Mouse (Mus musculus) hindbrain, embryonic 14.5 days (tissue): Measurements from ENCODE around the gene Slc1a1. TPM values are rescaled to one million over a fixed set of nuclear protein-coding genes. Genes with fewer than 3 reads are reported as not detected.
A peak's percentile ranks its signal among the peaks of the same experiment; 100 is the strongest.

Experiments used
- ATAC-seq: fragments of 200-750 bp; cut with Nextera tagmentation; 2 replicates; pipeline ENCODE4 v1.8.0; 2017; ENCODE audit warnings: moderate number of reproducible peaks, mild to moderate bottlenecking, moderate TSS enrichment, moderate library complexity; ENCODE audit not compliant: low FRiP score
- DNase-seq: peaks from one replicate; pipeline ENCODE4 v3.0.0-alpha.2; 2015; ENCODE audit warnings: low spot score
- H3K27ac ChIP-seq: fragments of 300-500 bp; sonication (generic); 2 replicates; pipeline ENCODE4 v1.5.1; 2014; ENCODE audit warnings: mild to moderate bottlenecking, moderate library complexity
- H3K27me3 ChIP-seq: fragments of 300-500 bp; sonication (generic); 2 replicates; pipeline ENCODE4 v1.6.1; 2014; ENCODE audit warnings: mild to moderate bottlenecking, low read length, mixed read lengths; ENCODE audit not compliant: control insufficient read depth, insufficient read depth
- H3K36me3 ChIP-seq: fragments of 300-500 bp; sonication (generic); replicated peaks from 2 replicates; pipeline ENCODE4 v1.6.1; 2014; ENCODE audit not compliant: control insufficient read depth, insufficient read depth
- H3K4me1 ChIP-seq: fragments of 300-500 bp; sonication (generic); replicated peaks from 2 replicates; pipeline ENCODE4 v1.6.1; 2014; ENCODE audit warnings: antibody characterized with exemption, low read length, mixed read lengths; ENCODE audit not compliant: control insufficient read depth, insufficient read depth
- H3K4me2 ChIP-seq: fragments of 300-500 bp; sonication (generic); replicated peaks from 2 replicates; pipeline ENCODE4 v1.6.1; 2014; ENCODE audit warnings: mild to moderate bottlenecking, moderate library complexity
- H3K4me3 ChIP-seq: fragments of 300-500 bp; sonication (generic); replicated peaks from 2 replicates; pipeline ENCODE4 v1.5.1; 2014; ENCODE audit warnings: mild to moderate bottlenecking, low read length
- H3K9ac ChIP-seq: fragments of 300-500 bp; sonication (generic); 2 replicates; pipeline ENCODE4 v1.6.1; 2014
- H3K9me3 ChIP-seq: fragments of 300-500 bp; sonication (generic); 2 replicates; pipeline ENCODE4 v1.6.1; 2016; ENCODE audit warnings: low read length; ENCODE audit not compliant: control insufficient read depth
- WGBS: fragments of 180-500 bp; shearing (Covaris S2); extraction: QIAGEN DNeasy Blood & Tissue Kit; methylation state at CpG from one replicate; pipeline ENCODE4 v1.1.7; 2014; 5-methylcytosine and 5-hydroxymethylcytosine counted together
- polyA plus RNA-seq: library from polyadenylated mRNA; unstranded; fragments of >200 nt; fragmentation: Nextera tagmentation; extraction: Ambion mirVana; gene quantifications from 2 replicates; pipeline ENCODE4 v1.2.1, GENCODE M21; 2014

Gene Slc1a1
- polyA plus RNA-seq, 1 experiment from 2014 or later = 34.4 TPM

DNA sequence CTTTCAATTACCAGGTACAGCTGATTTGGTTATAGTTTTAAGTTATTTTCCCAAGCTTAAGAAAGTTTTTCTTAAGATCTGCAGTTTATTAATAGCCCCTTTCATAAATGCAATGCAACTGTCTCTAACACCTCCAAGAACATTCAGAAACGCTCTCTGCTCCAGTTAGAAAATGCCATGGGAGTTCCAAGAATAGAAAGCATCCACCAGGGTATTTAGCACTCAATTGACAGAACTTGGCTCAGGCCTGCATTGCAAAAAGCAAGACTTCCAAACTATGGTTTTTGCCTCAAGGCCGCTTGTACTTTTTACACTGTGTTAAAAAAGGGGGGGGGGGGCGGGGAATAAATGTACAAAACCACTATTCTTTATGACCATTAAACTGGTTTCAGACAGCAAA lies 128.3 kb downstream of the Slc1a1 start:
- no peak overlapping the region for H3K27ac ChIP-seq
- peaks cover 26% of the 10 kb centered on the region for H3K4me1 ChIP-seq
- H3K9me3 ChIP-seq = no peaks in the 10 kb centered on the region
- peak overlapping the region; percentile 60 for H3K4me3 ChIP-seq
- peak overlapping the region; percentile 89; the same call in 1 of the 2 replicates for H3K9ac ChIP-seq
- H3K36me3 ChIP-seq = no peaks in the 10 kb centered on the region
- ATAC-seq = no peak
- H3K4me2 ChIP-seq = peak overlapping the region; percentile 72
- H3K27me3 ChIP-seq = no peaks in the 10 kb centered on the region
- WGBS = 52% methylated on average over 3 of the region's 3 CpGs
- DNase-seq = no peak

DNA sequence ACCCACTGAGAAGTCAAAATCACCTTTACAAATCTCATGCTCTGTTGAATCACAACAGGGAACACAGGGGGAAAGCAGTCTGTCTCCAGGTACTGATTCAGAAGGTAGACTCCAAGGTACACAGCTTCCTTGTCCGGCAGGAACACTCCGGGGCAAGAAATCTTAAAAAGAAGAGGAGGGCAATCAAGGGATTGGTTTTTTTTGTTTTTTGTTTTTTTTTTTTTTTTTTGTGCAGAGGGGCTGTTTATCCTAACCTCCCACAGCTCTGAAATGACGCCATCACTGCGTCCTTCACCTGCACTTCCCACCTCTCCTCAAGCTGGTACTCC lies 128.6 kb downstream of the Slc1a1 start:
- Histone ChIP-seq H3K4me2 (peak overlapping the region; percentile 72), H3K9me3 (no peaks in the 10 kb centered on the region), H3K27ac (peak overlapping the region; percentile 85), H3K9ac (peak overlapping the region; percentile 89), H3K4me1 (peaks cover 26% of the 10 kb centered on the region), H3K36me3 (no peaks in the 10 kb centered on the region), H3K27me3 (no peaks in the 10 kb centered on the region), H3K4me3 (peak overlapping the region; percentile 60)
- ATAC-seq (no peak; the same call in 1 of the 2 replicates), DNase-seq (no peak)
- 4% methylated on average over 4 of the region's 4 CpGs for WGBS

Other genes starting within 250 kb of the Slc1a1 start
- 3.2 and 4.1 TPM in 2 replicates for gene Glis3, start 155.0 kb upstream of the Slc1a1 start, polyA plus RNA-seq
- gene Plpp6, start 128.9 kb downstream of the Slc1a1 start, polyA plus RNA-seq = 18.7 and 21.3 TPM in 2 replicates
- gene 4430402I18Rik, start 132.8 kb downstream of the Slc1a1 start, polyA plus RNA-seq = 0.56 and 2.0 TPM in 2 replicates
- gene Cdc37l1, start 155.3 kb downstream of the Slc1a1 start, polyA plus RNA-seq = 56.6 and 58.3 TPM in 2 replicates
- 69.8 and 88.2 TPM in 2 replicates for gene Ak3, start 212.9 kb downstream of the Slc1a1 start, polyA plus RNA-seq